Mouse (Mus musculus) gastrocnemius, adult 2 months (tissue): Measurements from ENCODE around the gene Gm17364. TPM values are rescaled to one million over a fixed set of nuclear protein-coding genes. Genes with fewer than 3 reads are reported as not detected.
A peak's percentile ranks its signal among the peaks of the same experiment; 100 is the strongest.

Experiments used
- DNase-seq: peaks from one replicate; pipeline ENCODE4 v3.0.0; 2022
- H3K27ac ChIP-seq: fragments of 200-600 bp; 2 replicates; pipeline ENCODE4 v1.8.1; 2022; ENCODE audit warnings: mild to moderate bottlenecking
- H3K4me3 ChIP-seq: fragments of 200-600 bp; 2 replicates; pipeline ENCODE4 v1.8.1; 2022; ENCODE audit warnings: mild to moderate bottlenecking, moderate library complexity
- CTCF ChIP-seq: fragments of 200-600 bp; IDR thresholded peaks from 2 replicates; pipeline ENCODE4 v1.8.1; 2022; ENCODE audit warnings: antibody characterized with exemption, mild to moderate bottlenecking, moderate library complexity
- intact Hi-C: fragments of 180-260 bp; cut with DNase I; formaldehyde crosslinking; loops from one replicate; pipeline ENCODE4 v1.15.1; 2025
- long read RNA-seq, 2 experiments: library from polyadenylated mRNA; stranded (forward); transcript quantifications; one replicate each; pipeline ENCODE4 v2.0.0; 2021
- total RNA-seq, 2 experiments: library from RNA; stranded (reverse); gene quantifications; 2 replicates each; pipeline ENCODE4 v1.2.3; 2021

Gene Gm17364
- total RNA-seq = not detected
- long read RNA-seq, experiment 1 = 0 reads
- long read RNA-seq, experiment 2 = 0 reads

- Histone ChIP-seq H3K4me3 (no peak within 1 kb of the TSS), H3K27ac (no peak within 1 kb of the TSS)
- TF ChIP-seq CTCF = no peak
- DNase-seq = no peak
- intact Hi-C loops = no loop called here
Measured at GRCm38 (mm10) chr13:41273927-41274650, at the start of gene Gm17364. Gene Gm17364 (minus strand): TSS chr13:41273977.

GRCm38 (mm10) chr13:41321433-41321832, 47.7 kb upstream of the Gm17364 start:
- no peak for DNase-seq
- no peak for TF ChIP-seq CTCF
- Histone ChIP-seq H3K4me3 (no peak overlapping the region), H3K27ac (peak overlapping the region; percentile 64; the same call in 1 of the 2 replicates)
- intact Hi-C loops = no loop called here

DNA sequence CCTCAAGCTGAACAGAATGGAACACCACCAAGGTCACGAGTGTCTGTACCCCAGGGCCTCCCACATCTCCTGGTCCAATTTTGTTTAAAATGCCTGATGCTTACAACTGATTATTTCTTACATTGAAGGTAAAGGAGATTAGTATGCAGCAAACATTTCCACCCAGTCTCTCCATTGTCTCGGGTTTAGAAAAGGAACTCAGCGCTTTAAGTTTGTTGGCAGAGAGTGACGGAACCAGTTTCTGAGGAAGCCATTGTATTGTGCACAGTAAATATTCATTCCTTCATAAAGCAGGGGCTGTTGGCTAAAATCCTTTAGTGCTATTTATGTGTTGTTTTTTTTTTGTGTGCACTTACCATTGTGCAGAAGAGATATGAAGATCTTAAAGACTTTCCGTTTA, 47.0 kb upstream of the Gm17364 start:
- intact Hi-C loops = no loop called here
- TF ChIP-seq CTCF = no peak
- H3K27ac ChIP-seq = peak overlapping the region; percentile 64; the same call in 1 of the 2 replicates
- no peak for DNase-seq
- H3K4me3 ChIP-seq = no peak overlapping the region

GRCm38 (mm10) chr13:41302716-41303115, 28.9 kb upstream of the Gm17364 start:
- peak; percentile 81 for DNase-seq
- no peak overlapping the region for H3K27ac ChIP-seq
- intact Hi-C loops = loop anchor here (1.0 to 10.0 kb wide), 3 partner anchors 152 to 330 kb away; no protein-coding TSS in a partner anchor
- no peak overlapping the region for H3K4me3 ChIP-seq
- TF ChIP-seq CTCF = peak; percentile 89

GRCm38 (mm10) chr13:41300037-41300436, 26.3 kb upstream of the Gm17364 start:
- Histone ChIP-seq H3K4me3 (no peak overlapping the region), H3K27ac (no peak overlapping the region)
- intact Hi-C loops = loop anchor here (5.0 to 10.0 kb wide), 2 partner anchors 155 to 332 kb away; no protein-coding TSS in a partner anchor
- TF ChIP-seq CTCF = no peak
- no peak for DNase-seq

DNA sequence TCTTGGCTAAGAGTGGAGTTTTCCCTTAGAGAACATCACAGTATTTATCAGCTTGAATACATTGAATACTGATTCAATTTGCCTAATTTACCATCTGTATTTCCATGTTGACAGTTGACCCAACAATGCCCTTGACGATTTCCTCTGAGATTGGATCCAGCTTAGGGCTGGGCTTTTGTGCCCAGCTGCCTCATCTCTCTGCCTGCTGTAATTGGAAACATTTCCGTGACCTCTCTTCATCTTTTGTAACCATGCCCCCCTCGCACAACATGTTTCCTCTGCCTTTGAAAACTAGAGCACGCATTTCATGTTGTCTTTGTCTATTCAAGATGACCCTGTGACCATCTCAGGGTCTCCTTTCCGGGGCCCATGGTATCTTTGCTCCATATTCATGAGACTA, 25.2 kb upstream of the Gm17364 start:
- no peak for DNase-seq
- TF ChIP-seq CTCF = no peak
- H3K4me3 ChIP-seq = no peak overlapping the region
- intact Hi-C loops = no loop called here
- H3K27ac ChIP-seq = no peak overlapping the region

DNA sequence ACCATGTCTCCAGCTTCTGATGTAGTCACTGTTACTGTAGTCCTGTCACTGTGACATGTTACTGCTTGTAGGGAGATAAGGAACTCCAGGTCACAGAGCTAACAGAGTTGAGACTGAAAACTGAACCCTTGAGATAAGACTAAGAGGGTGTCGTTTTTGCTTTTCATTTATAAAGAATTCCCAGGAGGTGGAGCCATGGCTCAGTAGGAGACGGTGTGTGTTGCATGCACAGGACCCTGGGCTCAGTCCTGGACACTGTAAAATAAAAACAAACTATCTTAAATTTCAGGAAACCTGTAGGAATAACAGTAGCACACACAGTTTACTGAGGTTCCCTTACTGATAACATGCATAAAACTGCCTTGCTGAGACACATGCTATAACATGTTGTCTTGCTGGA, 24.8 kb upstream of the Gm17364 start:
- Histone ChIP-seq H3K27ac (no peak overlapping the region), H3K4me3 (no peak overlapping the region)
- DNase-seq = no peak
- intact Hi-C loops = no loop called here
- no peak; the same call in 1 of the 2 replicates for TF ChIP-seq CTCF

- no peak for DNase-seq
- intact Hi-C loops = no loop called here
- Histone ChIP-seq H3K4me3 (no peak overlapping the region), H3K27ac (peak overlapping the region; percentile 74)
- no peak for TF ChIP-seq CTCF
Measured at GRCm38 (mm10) chr13:41296396-41296795, 22.6 kb upstream of the Gm17364 start.

DNA sequence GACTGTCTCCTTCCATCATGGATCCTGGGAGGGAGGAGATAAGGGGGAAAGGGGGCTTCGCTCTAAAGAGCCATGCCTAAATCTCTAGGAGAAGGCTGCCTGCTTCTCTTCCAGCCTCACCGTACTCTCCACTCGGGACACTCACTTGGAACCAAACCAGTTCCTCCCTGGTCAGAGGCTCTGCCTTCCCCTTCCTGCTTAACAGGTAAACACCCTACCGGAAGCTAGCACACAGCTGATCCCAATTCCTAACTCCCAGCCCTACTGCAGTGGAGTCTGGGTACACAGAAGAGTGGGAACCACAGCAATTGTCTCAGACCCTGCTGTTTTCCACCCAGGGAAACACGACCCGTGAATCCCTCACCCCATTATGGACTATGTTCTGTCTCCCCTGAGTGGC, 22.1 kb upstream of the Gm17364 start:
- no peak for DNase-seq
- peak overlapping the region; percentile 29; the same call in 1 of the 2 replicates for H3K4me3 ChIP-seq
- intact Hi-C loops = no loop called here
- TF ChIP-seq CTCF = no peak
- peak overlapping the region; percentile 74 for H3K27ac ChIP-seq

DNA sequence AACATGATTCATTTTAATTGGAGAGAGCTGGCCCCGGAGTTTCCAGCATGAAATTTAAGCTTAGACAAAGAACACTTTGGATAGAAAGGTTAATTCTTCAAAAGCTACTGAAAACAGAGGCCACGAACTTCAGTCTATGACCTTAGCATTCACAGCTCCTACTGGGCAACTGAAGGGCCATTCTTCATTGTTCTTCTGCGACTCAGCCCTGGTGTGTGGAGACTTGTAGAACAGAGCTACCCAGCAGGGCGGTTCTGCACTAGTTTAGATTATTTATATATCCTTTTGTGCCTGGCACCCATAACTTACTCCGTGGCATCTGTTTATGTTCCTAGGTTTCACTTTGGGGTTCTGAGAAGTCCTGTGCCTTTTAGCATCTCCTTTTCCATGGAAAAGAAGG, 19.8 kb upstream of the Gm17364 start:
- Histone ChIP-seq H3K4me3 (no peak overlapping the region), H3K27ac (no peak overlapping the region)
- intact Hi-C loops = no loop called here
- no peak for DNase-seq
- no peak for TF ChIP-seq CTCF

DNA sequence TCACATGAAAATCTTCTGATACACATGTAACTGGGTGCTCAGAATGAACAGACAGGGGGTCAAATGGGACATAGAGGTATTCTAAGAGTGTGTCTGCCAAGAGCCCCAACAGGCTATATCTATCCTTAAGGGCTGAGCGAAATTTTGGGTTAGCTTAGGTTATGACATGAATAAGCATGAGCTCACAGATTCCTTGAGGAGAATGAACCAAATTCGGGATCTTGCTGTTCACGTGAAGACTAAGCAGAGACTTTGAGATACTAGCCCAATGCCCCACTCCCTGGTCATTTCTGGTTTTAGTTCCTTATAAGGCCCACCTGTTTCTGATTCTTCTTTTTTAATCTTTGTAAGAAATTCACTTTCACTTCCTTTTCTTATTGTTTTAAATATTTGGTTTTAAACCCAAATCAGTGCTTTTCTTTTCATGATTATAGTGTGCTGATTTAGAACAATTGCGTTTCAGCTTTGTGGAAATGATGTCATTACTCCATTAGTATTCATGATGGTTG, 17.7 kb upstream of the Gm17364 start:
- Histone ChIP-seq H3K4me3 (no peak overlapping the region), H3K27ac (no peak overlapping the region)
- DNase-seq = no peak
- intact Hi-C loops = no loop called here
- no peak for TF ChIP-seq CTCF

DNA sequence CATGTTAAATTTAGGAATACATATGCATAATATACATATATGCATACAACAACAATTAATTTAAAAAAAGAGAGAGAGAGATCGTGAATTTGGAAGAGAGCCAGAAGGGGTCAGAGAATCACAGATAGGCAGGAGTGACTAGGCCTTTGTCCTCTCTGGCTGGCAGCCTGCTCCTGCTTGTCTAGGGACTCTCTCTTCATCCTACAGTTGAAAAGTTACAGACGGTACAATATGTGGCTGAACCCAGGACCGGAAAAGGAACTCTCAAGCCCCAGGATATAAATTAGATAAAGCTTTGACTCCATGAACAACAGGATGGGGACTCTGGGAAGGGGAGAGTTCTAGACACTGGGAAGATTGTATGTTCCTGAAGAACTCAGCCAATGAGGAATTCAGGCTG, 12.5 kb upstream of the Gm17364 start:
- Histone ChIP-seq H3K4me3 (no peak overlapping the region), H3K27ac (no peak overlapping the region)
- no peak for DNase-seq
- no peak for TF ChIP-seq CTCF
- intact Hi-C loops = no loop called here

DNA sequence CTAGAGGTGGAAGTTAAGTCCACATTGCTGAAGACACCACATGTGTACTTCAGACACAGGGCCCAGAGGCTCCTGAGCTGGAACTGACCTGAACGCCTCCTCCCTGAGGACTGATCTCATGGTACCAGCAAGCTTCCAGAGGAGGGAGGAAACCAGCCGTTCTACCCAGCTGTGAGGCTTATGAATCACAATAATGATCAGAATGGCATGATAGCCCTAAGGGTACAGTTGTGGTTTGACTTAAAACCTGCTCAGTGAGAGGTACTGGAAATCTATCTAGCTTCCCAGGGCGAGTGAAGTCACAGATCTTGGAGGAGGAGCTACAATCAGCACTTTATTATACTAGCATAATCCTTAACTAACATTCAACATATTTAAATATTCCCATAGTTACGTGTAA, 11.7 kb upstream of the Gm17364 start:
- DNase-seq = no peak
- no peak for TF ChIP-seq CTCF
- intact Hi-C loops = no loop called here
- Histone ChIP-seq H3K4me3 (no peak overlapping the region), H3K27ac (no peak overlapping the region)

DNA sequence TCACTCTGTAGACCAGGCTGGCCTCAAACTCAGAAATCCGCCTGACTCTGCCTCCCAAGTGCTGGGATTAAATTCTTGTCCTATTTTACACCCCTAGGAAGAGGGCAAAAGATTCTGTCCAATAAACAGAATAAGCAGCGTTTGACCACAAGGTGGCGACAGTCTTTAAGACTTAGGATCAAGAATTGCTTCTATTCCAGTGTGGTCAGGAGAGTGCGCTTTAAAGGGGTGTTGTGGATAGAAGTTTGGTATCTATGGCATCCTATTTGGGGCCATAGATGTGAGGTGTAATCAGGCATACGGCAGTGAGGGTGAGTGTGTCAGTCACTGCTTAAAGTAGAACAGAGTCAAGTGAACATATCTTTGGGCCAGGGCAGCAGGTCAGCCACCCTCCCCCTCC, 9.5 kb upstream of the Gm17364 start:
- TF ChIP-seq CTCF = peak; percentile 80
- peak; percentile 70 for DNase-seq
- Histone ChIP-seq H3K4me3 (no peak overlapping the region), H3K27ac (no peak overlapping the region)
- intact Hi-C loops = loop anchor here (1.0 to 5.0 kb wide), 2 partner anchors 289 to 349 kb away; no protein-coding TSS in a partner anchor
